Mouse (Mus musculus) adrenal gland, adult 10 weeks (tissue): ENCODE results near the gene Rps19. TPM values are rescaled to one million over a fixed set of nuclear protein-coding genes. Genes with fewer than 3 reads are reported as not detected.

Source experiments
- polyA plus RNA-seq: library from polyadenylated mRNA; stranded (reverse); fragments of 350-450 nt; fragmentation: Illumina TruSeq; extraction: RNeasy Lipid Tissue Mini Kit (QIAGEN cat#74804); gene quantifications from one replicate; pipeline ENCODE4 v1.2.3, GENCODE M21; 2014; ENCODE audit warnings: low read depth, low replicate concordance

Rps19 gene
- polyA plus RNA-seq: 19.2 TPM

DNA sequence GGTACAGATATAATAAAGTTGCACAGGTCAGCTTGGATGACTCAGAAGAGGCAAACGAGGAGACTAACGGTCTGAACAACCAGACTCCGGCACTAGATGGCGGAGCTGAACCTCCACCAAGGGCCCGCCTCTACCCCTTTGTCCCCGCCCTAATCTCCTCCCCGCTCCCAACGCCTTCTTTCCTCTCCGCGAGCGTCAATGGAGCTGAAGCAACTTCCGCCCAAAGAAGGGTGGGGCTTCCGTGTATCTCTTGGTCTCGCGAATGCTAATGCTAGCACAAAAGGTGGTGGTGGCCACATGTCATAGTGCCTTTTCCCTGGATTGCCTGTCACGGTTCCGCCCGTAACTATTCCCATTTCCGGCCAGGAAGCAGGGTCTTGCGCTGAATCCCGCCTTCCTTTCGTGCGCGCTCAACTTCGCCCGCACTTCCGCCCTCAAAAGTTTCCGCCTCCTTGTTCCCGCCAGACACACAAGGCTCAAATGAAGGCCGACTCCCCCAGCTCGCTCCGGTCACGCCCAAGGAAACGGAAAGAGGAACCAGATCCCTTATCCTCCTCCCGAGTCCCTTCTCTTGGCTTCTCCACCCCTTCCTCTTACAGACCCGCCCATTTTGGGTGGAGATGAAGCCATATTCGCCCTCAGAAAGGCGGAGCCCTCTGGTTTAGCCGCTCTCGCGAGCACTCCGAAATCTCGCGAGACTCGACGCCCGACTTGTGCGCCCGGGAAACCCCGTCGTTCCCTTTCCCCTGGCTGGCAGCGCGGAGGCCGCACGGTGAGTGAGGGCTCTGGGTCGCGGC is at the start of gene Rps19:
Gene Rps19, plus strand, starts transcription at position 476 of the 797 bp plus-strand sequence.

DNA sequence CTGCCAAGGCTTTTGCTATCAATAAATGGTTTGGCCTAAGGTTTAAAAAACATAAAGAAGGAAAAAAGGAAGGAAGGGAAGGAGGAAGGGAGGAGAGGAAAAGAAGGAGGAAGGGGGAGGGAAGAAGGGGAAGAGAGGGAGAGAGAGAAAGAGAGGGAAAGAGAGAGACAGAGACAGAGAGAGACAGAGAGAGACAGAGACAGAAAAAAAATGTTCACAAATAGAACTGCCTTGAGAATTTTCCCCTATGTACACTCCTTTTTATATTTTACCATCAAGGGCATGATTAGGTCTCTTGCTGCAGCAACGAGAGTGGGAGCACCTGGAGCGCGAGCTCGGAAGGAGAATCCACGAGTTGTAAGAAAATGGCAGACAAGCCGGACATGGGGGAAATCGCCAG is 22.3 kb upstream of the Rps19 start, which contains the start of gene Gm9844:
Gene Gm9844, plus strand, starts transcription at position 301 of the 400 bp plus-strand sequence.

DNA sequence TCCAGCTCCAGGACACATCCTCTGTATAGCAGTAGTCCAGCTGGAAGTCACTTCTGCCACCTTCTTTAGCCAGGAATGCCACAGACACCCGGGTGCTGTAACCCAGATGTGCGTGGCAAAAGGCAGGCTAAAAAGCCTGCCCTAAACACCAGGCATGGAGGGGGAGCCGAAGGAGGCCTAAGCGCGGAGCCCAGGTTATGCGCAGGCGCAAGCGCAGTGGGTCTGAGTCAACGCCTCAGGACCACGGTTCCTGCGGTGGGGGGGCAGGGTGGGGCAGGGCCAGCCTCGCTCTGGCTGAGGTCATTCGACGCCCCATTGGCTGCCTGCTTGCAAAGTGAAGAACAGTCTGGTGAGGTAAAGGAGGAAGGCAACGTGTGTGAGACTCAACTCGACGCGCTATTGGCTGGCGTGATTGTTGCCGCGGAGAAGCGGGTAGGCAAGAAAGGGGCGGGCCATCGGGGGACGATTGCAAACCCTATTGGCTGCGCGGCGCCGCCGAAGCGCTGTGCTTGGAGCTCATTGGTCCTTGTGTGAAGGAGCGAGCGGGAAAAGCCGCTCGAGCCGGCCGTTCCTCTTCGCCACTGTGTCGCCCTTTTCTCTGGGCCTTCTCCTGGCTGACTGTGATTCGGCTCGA is 14.5 kb upstream of the Rps19 start, which contains the start of the genes Lypd4 and Dmrtc2:
Gene Lypd4, minus strand, starts transcription at position 410 of the 634 bp plus-strand sequence.
Gene Dmrtc2, plus strand, starts transcription at position 526 of the 634 bp plus-strand sequence.

DNA sequence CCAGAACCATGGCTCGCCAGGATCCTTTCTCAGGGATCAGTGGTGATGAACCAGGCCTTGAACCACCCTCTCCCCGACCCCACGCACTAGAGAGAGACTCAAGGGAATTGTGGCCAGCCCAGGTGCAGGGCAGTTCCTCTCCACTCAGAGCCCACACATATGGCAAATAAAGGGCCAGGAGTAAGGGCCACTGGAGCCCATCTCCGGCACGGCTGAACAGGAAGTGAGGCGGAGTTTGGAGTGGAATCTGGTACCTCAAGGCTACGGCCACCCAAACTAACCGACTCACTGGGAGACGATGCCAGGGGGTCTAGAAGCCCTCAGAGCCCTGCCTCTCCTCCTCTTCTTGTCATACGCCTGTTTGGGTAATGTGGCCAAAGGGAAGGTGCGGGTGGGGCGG is 13.1 kb downstream of the Rps19 start, which contains the start of gene Cd79a:
Gene Cd79a, plus strand, starts transcription at position 158 of the 400 bp plus-strand sequence.

DNA sequence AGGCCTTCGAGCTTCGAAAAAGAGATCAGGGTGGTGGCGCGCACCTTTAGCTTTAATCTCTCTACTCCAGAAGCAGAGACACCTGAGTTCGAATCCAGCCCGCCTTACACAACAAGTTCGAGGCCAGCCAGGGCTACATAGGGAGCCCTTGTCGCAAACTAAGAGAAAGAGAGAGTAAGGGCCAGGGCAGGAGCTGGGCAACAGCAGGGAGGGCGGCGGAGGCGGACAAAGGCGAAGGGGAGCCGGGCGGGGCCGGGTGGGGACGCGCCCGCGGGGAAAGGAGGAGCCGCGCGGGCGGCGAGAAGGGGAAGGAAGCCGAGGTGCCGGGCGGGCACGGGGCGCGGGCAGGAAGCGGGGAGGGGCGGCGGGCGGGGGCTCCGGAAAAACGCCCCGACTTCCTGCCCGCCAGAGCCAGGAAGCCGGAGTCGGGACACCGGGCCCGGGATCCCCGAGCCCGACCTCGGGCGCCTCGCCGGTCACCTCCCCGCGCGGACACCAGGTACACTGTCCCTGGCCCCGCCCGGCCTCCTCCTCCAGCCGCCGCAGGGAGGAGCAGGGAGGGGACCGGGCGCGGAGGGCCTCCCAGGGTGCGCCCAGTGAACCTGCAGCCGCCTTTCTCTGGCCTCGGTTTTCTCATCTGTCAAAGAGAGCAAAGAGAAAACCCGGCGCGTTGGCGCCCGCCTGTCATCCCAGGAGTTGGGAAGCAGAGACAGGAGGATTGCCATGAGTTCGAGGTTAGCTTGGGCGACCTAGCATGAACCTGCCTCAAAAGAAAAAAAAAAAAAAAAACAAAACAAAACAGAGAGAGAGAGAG is 18.7 kb downstream of the Rps19 start, which contains the start of gene Arhgef1:
Gene Arhgef1, plus strand, starts transcription at position 283 of the 814 bp plus-strand sequence.

Other genes with a start within 250 kb of the Rps19 start
- not detected for gene Lypd3, start 247.8 kb upstream of the Rps19 start, polyA plus RNA-seq
- not detected for gene Tex101, start 207.7 kb upstream of the Rps19 start, polyA plus RNA-seq
- not detected for gene BC049730, start 175.1 kb upstream of the Rps19 start, polyA plus RNA-seq
- not detected for gene Gm4763, start 157.5 kb upstream of the Rps19 start, polyA plus RNA-seq
- gene Cd177, start 124.1 kb upstream of the Rps19 start, polyA plus RNA-seq: not detected
- gene Ceacam10, start 107.2 kb upstream of the Rps19 start, polyA plus RNA-seq: not detected
- not detected for gene Gm9844, start 22.2 kb upstream of the Rps19 start, polyA plus RNA-seq
- gene Lypd4, start 14.4 kb upstream of the Rps19 start, polyA plus RNA-seq: not detected
- gene Dmrtc2, start 14.3 kb upstream of the Rps19 start, polyA plus RNA-seq: not detected
- gene Cd79a, start 13.0 kb downstream of the Rps19 start, polyA plus RNA-seq: not detected
- 1.0 TPM for gene Arhgef1, start 18.5 kb downstream of the Rps19 start, polyA plus RNA-seq
- gene Gm4881, start 60.1 kb downstream of the Rps19 start, polyA plus RNA-seq: not detected
- not detected for gene Rabac1, start 88.4 kb downstream of the Rps19 start, polyA plus RNA-seq
- 3.7 TPM for gene Atp1a3, start 121.6 kb downstream of the Rps19 start, polyA plus RNA-seq
- gene Grik5, start 188.0 kb downstream of the Rps19 start, polyA plus RNA-seq: not detected
- gene Zfp574, start 188.2 kb downstream of the Rps19 start, polyA plus RNA-seq: 0.99 TPM